Mouse (Mus musculus) bone marrow macrophage, adult 2 months (primary cell): Measurements from ENCODE around the gene Zkscan6. TPM values are rescaled to one million over a fixed set of nuclear protein-coding genes. Genes with fewer than 3 reads are reported as not detected.

Source experiments
- H3K27ac ChIP-seq: 2 replicates; pipeline ENCODE4 v1.5.1; 2012; ENCODE audit warnings: low read depth, low read length; ENCODE audit not compliant: insufficient read depth
- H3K4me1 ChIP-seq: 2 replicates; pipeline ENCODE4 v1.6.1; 2012; ENCODE audit warnings: low read length; ENCODE audit not compliant: control insufficient read depth, insufficient read depth
- H3K4me3 ChIP-seq: 2 replicates; pipeline ENCODE4 v1.5.1; 2012; ENCODE audit warnings: mild to moderate bottlenecking, low read length, moderate library complexity; ENCODE audit not compliant: insufficient read depth
- CTCF ChIP-seq: IDR thresholded peaks from 2 replicates; pipeline ENCODE4 v1.5.1; 2012; ENCODE audit warnings: low read depth, mild to moderate bottlenecking, low read length, moderate library complexity
- POLR2A ChIP-seq: IDR thresholded peaks from 2 replicates; pipeline ENCODE4 v1.6.1; 2012; ENCODE audit warnings: mild to moderate bottlenecking, low read depth, low read length, borderline replicate concordance
- polyA plus RNA-seq: library from polyadenylated mRNA; stranded (reverse); fragments of >200 nt; gene quantifications from 2 replicates; pipeline ENCODE4 v1.2.4, GENCODE M21; 2012; ENCODE audit not compliant: missing spikeins, insufficient read depth, insufficient read length

The Zkscan6 gene
- polyA plus RNA-seq, 1 experiment, result 9.2 TPM

- no peak for TF ChIP-seq CTCF
- no peak for TF ChIP-seq POLR2A
- peaks cover 33% of the 10 kb centered on the region for H3K4me1 ChIP-seq
- H3K4me3 ChIP-seq, result no peak overlapping the region
- H3K27ac ChIP-seq, result no peak overlapping the region
These were observed 27.9 kb upstream of the Zkscan6 start for GRCm38 (mm10) chr11:65779066-65779465.

- peaks cover 33% of the 10 kb centered on the region for H3K4me1 ChIP-seq
- no peak overlapping the region for H3K4me3 ChIP-seq
- no peak overlapping the region for H3K27ac ChIP-seq
- TF ChIP-seq POLR2A (no peak), CTCF (no peak)
These were observed 27.4 kb upstream of the Zkscan6 start for GRCm38 (mm10) chr11:65779578-65779977.

- no peak overlapping the region for H3K27ac ChIP-seq
- no peak overlapping the region for H3K4me3 ChIP-seq
- TF ChIP-seq POLR2A, result no peak
- TF ChIP-seq CTCF, result no peak
- H3K4me1 ChIP-seq, result peaks cover 36% of the 10 kb centered on the region
These were observed 25.4 kb upstream of the Zkscan6 start for GRCm38 (mm10) chr11:65781596-65781995.

DNA sequence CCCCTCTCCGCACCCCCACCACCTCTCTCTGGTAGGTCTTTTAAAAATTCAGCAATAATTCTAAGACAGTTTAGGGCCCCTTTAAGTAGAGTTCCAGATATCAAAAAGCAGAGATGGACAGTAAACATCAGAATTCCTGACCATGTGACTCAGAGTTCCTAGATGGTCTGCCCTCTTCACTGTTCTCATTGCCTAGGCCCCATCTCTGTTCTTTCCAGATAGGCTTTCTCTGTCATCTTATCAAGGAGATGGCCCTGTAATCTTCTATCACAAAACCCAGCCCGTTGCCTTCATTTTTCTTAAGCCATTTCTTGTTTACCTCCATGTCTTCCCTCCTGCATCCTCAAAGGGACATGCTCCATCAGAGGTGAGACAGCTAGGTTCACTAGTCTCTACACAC, 20.8 kb upstream of the Zkscan6 start:
- no peak overlapping the region for H3K27ac ChIP-seq
- no peak overlapping the region for H3K4me3 ChIP-seq
- TF ChIP-seq POLR2A (no peak), CTCF (no peak)
- peaks cover 14% of the 10 kb centered on the region for H3K4me1 ChIP-seq

DNA sequence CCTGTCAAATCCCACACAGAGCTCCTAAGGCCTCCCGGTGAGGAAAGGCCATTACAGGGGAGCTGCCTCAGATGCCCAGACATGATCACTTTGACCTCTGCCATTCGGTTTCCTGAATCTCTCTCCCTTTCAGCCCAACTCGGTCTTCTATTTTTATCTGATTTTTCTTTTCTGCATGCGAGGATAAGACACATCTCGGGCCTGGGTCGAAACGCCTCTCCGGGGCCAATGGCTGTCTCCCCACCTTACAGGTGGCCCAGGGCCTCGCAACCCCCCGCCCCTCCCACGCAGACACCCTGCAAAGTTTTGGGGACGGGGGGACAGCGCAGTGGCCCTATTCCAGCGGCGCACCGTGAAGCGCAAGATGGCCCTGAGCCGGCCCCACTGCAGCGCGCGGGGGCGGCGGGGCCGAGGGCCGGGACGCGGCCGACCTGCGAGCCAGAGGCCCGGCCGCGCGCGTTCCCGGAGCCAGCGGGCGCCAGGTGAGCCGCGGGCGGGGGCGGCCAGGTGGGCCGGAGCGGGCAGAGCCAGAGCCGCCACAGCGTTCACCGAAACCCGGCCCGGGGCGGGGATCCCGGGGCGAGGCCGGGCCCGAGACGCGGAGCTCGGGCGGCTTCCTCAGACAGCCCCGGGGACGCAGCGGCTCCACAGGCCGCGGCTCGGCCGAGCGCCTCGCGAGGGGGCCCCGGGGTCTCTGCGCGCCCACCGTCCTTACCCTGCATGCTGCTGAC, 19.4 kb upstream of the Zkscan6 start:
- Histone ChIP-seq H3K27ac (no peak overlapping the region), H3K4me1 (peaks cover 8% of the 10 kb centered on the region), H3K4me3 (peak overlapping the region; percentile 77)
- no peak for TF ChIP-seq CTCF

- Histone ChIP-seq H3K4me3 (peak within 1 kb of the TSS; percentile 77), H3K27ac (no peak within 1 kb of the TSS), H3K4me1 (peaks cover 8% of the 10 kb centered on the region)
- TF ChIP-seq CTCF (no peak), POLR2A (no peak)
These were observed 18.8 kb upstream of the Zkscan6 start, which contains the start of gene Map2k4 for GRCm38 (mm10) chr11:65788154-65788553. TSS of gene Map2k4 (minus strand) at chr11:65788297.

- no peak overlapping the region for H3K27ac ChIP-seq
- peaks cover 10% of the 10 kb centered on the region for H3K4me1 ChIP-seq
- peak overlapping the region; percentile 54 for H3K4me3 ChIP-seq
- TF ChIP-seq CTCF (no peak), POLR2A (no peak)
These were observed 12.4 kb upstream of the Zkscan6 start for GRCm38 (mm10) chr11:65794428-65795219.

GRCm38 (mm10) chr11:65795896-65796295, 11.1 kb upstream of the Zkscan6 start:
- TF ChIP-seq CTCF, result no peak
- no peak for TF ChIP-seq POLR2A
- H3K27ac ChIP-seq, result no peak overlapping the region

DNA sequence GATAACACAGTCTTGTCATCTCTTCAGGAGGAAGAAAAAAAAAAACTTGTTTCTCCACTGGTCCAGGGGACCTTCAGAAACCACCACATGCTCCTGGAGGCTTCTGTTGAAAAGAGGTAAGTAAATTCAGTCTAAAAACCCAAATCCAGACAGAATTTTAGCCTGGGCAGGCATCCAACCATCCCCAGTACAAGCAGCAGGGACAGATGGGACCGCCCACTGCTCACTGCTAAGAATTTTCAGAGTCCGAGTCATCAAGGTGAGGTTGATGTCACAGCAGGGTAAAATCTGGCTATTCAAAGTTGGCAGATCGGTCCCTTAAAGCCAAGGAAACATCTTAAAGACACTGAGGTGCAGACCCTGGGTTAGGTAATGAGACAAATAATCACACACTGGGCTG, 5.1 kb upstream of the Zkscan6 start:
- Histone ChIP-seq H3K4me1 (peaks cover 2% of the 10 kb centered on the region; the same call in 1 of the 2 replicates), H3K27ac (no peak overlapping the region), H3K4me3 (no peak overlapping the region)
- TF ChIP-seq POLR2A, result no peak
- no peak for TF ChIP-seq CTCF

More at GRCm38 (mm10) chr11:65795896-65796295, 11.1 kb upstream of the Zkscan6 start:
- Histone ChIP-seq H3K4me1 (peaks cover 10% of the 10 kb centered on the region), H3K4me3 (no peak overlapping the region)

GRCm38 (mm10) chr11:65806321-65806904, 562 bp upstream of the Zkscan6 start:
- Histone ChIP-seq H3K27ac (peak overlapping the region; percentile 50), H3K4me3 (peak overlapping the region; percentile 91), H3K4me1 (peaks cover 5% of the 10 kb centered on the region; the same call in 1 of the 2 replicates)
- TF ChIP-seq CTCF, result no peak
- TF ChIP-seq POLR2A, result no peak
